Mouse (Mus musculus): ENCODE measurements at regions not wholly inside any gene's neighbourhood (a gene's known extent, or its start where the extent isn't known, plus 50 kb on each side); places are given as distances from the start of the nearest gene placed in this dataset.

DNA sequence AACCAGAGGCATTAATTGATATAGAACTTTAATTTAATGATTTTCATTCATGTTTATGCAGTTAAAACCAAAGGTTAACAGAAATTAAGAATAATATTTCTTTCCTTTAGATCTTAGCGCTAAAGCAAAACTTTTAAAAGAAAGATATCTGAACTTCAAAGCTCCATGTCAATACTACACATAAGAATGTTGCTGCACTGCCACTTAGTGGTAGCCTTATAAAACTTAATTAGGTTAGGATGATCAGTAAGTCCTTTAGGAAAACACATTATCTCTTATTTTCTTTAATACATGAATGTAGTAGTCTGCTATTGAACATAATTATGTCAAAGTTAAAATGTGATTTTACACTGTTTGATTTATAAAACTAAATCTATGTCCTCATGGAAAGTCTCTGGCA, 432.9 kb upstream of the Klhl4 start:
- TF ChIP-seq CTCF (IDR thresholded peaks at IDR 0.05) (peak; percentile 30), EP300 (IDR thresholded peaks at IDR 0.05) (no peak)

All from lung, postnatal 0 days (tissue).